Mouse (Mus musculus) hematopoietic stem cell, adult 5-6 weeks (primary cell): ENCODE measurements at regions not wholly inside any gene's neighbourhood (a gene's known extent, or its start where the extent isn't known, plus 50 kb on each side); places are given as distances from the start of the nearest gene placed in this dataset.

ENCODE experiments used
- ATAC-seq, 2 experiments: fragments of 125-278 bp in 1 of 2; replicated peaks in 1 of 2; 2 replicates each; pipeline ENCODE4 v1.8.0; 2016 to 2017; ENCODE audit warnings: inconsistent platforms in 2 of 2, mild to moderate bottlenecking in 2 of 2, moderate number of reproducible peaks in 2 of 2, low read depth in 1 of 2, moderate TSS enrichment in 1 of 2; ENCODE audit not compliant: low FRiP score in 2 of 2, poor library complexity in 2 of 2, severe bottlenecking in 2 of 2, insufficient read depth in 1 of 2, low TSS enrichment in 1 of 2

DNA sequence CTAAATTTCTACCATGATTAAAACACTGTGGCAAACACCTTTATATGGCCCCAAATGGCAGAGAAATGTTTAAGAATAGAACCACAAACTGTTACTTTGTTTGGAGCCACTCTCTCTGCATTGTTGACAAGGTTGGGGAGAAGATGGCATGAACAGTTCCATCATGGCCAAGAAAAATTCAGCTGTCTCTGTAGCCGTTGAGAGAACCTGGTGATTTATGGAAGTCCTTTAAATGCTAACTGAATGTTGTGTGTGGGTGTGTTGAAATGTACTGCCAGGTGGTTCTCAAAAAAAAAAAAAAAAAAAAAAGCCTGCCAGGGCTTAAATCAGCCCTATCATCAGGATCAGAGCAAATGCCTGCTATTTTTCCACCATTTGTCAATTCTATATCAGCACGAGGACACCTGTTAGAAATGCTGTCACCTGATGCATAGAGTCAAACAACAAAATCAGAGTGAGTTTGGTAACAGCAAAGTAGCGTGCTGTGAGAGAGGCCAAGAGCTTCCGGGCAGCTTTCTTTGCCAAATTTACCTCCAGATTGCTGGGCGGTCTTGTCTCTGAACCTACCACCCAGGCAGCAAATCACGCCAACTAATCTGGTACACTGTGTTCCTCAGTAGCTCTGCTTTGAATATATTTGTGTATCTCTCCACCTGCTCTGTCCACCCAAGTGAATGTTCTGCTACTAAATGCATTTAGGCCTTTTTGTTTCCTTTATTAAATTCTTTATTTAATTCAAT lies 536.5 kb downstream of the Btbd3 start:
- no peak for ATAC-seq

DNA sequence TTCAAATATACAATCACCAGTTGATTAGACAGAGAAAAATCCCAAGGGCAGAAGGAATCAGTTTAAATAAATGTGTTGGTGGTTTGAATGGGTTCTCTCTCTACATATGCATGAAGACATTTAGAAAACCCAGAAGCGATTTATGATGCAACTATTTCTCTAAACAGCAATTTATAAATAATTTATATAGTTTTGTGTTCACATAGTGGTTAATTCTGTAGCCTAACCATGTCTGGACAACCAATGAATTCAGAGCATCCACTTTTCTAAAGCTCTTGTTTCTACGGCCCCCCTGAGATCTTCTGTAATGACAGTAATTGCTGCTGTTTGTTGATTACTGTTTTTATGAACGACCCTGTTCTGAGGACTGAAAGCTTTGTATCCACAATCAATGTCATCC lies 549.8 kb downstream of the Btbd3 start:
- no peak for ATAC-seq

DNA sequence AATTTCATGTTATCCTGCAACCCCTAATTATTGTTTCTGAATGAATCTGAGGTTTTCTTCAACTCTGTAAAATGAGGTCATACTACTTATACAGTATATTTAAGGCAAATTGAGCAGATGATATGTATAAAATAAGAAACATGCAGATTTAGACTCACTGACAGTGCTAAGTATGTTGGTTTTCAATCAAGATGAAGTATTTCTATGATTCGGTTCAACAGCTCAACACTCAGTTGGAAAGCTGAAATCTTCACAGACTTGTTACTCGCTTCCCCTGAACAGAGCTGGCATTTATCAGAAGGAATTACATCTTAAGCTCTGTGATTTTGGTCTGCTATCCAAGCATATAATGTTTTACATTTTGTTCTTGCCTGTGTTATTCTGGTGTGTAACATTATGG lies 553.4 kb downstream of the Btbd3 start:
- no peak for ATAC-seq

DNA sequence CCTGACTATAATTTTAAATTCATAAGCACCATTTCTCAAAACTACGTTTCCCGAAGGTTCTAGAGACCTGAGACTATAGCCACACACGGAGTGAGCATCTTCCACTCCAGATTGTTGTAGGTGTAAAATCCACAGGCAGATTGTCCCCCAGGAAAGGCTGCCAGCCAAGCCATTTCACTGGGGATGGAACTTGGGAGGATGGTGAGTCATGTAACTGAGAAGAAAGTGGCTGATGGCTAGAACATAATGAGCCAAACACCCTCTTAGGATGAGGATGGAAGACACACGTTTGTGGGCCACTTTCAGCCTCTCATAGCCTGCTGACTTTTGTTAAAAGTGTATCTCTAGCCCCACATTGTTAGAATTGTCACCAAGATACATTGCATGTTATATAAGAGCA lies 564.1 kb downstream of the Btbd3 start:
- ATAC-seq: no peak

DNA sequence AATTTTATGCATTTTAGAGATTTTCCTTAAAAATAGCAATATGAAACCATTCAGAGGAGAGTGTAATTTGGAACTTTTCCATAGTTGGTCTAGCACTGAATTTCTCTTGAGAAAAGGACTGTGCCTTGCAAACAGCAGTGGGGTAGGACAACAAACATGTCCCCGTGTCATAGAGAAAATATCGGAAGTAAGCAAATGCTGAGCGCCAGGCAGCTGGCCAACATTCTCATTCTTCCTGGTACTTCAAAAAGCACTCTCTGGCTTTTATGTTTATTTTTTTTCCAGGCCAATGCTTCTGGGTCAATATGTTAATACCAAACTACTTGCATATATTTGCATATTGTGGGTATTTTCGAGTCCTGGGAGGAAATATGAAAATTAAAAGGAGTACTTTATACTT lies 568.5 kb downstream of the Btbd3 start:
- ATAC-seq: no peak

DNA sequence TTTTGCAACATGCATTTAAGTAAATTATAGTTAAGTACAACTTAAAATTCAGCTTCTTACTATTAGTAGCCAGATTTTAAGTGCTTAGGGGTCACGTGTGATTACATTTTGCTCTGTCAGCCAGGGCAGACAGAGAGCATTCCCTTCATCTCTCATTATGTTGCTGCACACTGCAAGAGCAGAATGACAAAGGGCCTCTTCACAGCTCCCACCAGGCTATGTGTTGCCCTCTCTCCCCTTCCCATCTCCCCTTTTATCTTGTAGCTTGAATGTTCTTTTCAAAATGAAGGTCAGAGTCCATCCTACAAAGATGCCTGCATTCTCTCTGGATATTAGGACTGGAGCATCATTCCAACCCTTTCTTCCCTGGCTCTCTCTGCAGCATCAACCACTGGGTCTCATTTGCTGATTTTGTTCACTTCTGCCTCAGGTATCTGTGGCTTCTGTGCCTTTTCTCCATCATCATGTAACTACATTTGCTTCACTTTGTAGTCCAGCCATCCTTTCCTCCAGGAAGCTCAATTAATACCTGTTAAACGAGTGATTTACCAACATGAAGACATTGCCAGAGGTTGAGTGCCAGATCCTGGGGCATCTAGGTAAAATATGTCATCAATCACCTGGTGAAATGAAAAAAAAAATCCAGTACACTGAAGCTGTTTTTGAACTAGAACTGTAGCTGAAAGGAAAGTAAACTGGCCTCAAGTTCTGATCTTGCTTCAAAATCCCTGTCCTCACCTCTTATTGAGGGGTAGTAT lies 571.6 kb downstream of the Btbd3 start:
- no peak for ATAC-seq

DNA sequence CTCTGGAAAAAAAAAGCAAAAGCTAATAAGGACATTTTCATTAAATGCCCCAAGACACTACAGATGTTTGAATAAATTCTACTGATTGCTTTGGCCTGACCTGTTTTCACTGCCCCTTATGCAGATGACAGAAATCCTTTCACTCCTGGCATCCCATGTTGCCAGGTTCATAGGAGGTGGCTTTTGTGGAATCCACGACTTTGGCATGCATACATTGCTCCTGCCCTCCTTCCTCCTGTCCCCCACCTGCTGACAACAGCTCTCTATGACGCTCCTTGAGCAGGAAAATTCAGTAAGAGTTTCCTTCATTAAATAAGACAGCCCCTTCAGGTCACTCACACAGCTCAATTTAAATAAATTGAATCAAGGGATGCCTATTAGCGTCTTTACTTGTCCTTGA lies 582.5 kb downstream of the Btbd3 start:
- no peak for ATAC-seq

DNA sequence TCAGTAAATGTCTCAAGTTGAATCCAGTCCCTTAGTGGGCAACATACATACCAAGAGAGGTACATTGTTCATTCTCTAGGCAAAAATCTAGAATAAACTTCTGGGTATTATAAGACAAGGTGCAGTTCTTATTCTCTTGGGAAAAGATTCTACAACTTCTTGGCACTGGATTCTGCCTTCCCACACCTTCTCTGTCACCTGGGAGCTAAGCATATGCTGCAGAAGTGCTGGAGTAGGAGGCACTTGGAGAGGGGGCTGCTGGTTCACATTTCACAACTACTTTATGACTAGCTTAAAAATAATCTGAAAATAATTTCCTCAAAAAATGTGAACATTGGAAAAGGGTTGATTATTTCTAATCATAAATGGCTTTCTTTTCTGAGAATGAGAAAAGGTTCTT lies 602.8 kb downstream of the Btbd3 start:
- no peak for ATAC-seq

DNA sequence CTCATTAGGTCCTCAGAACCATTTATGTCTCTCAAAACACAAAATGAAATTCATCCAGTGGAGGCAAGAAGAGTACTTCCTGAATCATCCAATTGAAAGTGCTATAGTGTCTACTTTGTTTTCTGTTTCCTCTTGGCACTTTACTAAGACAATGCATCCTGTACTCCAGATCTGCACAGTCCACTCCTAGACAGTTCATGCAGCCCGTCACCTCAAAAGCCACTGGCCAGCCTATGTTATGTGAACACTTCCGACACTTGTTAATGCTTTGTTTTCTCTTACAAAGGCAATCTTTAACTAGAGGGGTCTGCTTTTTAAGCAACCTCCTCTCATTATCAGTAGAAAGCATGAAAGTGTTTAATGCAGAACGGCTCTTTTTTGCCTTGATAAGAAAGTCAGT lies 597.1 kb upstream of the Sptlc3 start:
- ATAC-seq: no peak

DNA sequence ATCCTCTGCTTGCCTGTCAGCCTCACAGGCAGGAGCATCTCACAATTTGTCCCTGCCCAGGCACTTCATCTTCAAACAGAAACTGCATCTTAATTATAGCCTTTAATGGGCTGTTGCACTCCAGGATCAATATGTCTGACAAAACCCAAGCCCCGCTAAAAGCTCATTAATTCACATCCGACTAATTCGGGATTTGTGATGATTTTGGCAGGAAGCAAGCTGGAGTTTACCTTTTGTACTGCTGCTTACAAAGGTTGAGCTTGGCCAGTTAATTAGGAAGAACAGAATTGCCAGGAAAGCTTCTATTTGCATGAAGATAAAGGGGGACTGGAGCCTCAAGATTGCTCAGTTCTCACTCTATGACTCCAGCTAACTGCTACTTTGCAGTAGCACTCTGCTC lies 596.6 kb upstream of the Sptlc3 start:
- ATAC-seq: no peak

DNA sequence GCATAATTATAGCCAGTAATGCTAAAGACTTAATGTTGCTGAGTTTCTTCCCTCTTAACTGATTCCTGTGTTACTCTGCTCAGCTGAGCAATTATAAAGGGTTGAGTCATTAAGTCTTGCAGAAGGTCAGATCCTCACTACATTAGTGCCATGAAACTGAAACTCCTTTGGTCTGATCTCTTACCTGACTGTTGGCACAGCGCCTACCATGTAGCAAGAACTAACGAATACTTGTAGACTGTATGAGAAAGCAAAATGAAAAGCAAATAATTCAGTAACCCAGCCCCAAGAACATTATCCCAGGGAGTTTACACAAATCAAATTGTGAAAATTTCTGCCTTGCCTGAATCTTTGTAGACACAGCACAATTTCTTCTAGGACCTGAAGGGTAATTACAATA lies 556.5 kb upstream of the Sptlc3 start:
- no peak for ATAC-seq

DNA sequence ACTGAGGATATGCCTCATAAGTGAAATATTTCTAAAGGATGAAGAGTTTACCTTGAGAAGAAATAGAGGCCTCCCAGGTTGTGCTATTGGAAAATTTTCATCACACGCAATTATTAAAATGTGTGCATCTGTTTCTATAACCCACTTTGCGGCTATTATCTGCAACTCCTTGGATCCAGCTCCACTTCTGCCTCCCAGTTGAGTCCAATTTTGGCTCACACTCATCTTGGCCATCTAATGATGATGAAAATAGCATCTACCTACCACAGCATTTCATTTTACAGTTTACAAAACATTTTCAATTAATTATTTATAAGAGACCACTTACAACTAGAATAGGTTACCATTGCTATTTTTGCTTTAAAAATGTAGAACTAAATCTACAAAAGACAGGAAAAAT lies 554.3 kb upstream of the Sptlc3 start:
- no peak for ATAC-seq

DNA sequence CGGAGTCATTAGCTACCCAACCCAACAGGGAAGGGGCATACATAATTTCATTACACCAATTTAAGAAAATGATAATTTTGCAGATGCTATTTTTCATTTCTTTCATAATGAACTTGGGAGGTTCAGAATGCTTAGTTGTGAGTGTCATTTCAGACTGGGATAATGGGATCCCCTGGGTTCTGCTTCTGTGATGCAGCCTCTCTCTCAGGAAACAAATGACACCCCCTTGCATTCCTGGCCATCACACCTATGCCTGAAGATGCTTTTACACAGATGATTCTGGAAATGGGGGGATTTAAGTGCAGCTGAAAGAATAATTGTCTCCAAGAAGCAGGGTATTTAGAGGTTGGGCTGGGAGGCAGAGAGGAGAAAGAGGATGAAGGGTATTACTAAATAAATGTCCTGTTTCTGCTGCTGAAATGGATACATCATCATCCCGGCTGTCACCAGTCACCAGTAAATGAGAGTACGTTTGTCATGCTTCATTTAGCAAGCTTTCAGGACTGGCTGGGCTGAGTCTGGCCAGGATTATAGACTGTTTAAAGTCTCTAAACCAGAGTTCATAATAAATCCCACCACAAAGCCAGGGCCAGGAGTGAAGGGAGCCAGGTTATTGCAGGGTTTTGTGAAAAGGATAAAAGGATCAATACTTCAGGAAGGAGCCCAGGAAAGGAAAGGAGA lies 527.5 kb upstream of the Sptlc3 start:
- no peak for ATAC-seq

DNA sequence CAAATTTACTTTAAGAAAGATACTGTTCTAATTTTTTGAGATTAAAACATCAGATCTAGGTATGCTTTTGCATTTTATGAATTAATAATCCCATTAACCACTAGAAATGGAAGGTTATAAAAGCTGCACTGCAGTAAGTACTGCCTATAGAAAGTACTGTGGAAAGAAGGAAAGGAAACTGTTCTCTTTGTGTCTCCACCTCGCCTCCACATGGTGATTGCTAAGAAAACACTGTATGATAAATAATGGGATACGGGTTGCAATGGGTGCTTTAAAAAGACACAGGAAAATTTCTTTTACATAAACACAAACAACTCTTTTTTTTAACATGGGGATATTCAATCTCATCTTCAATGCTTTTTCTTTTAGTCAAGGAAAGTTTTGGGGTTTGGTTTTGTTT lies 519.2 kb upstream of the Sptlc3 start:
- no peak for ATAC-seq

DNA sequence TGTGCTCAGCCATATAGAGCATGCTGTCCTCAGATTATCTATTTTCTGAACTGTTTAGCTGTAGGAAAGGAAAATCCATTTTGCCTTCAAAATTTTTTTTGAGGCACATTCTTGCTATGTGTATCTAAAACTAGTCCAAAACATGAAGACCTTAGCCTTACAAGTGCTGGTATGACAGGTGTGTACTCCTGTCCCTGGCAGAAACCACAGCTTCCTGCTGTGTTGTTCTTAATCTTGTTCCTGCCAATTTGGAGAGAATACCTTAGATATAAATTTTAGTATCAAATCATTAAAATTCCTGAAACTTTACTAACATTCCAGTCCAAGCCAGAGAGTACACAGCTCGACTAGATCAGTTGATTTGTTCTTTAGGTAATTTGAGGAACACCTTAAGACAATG lies 503.7 kb upstream of the Sptlc3 start:
- ATAC-seq: no peak

DNA sequence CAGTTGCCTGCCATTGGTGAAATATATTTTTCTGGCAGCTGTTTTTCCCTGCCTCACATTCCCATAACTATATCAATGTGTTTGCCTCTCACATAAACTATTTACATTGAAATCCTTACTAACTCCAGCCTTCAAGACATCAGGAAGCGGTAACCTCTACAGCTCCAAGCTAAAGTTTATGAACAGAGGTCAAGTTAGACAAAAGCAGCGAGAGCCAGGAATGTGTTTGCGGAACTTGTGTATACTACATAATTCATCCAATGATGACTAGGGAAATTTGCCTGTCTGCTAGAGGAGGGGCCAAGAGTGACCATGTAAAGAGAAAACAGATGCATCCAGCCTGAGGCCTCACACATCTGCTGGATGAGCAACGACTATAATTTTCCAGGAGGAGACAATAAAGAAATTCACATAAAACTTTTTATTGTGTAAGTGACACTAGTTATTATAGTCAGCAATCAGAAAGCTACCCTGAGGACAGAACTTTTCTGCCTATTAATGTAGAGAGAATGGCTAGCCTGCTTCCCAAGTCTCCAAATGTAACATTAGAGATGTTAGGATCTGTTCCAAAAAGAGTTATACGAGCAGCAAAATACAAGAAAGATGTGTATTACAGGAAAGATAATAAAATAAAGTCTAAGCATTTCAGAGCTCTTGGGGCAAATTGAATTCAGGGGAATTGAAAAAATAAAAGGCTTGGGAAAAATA lies 461.5 kb upstream of the Sptlc3 start:
- no peak for ATAC-seq

DNA sequence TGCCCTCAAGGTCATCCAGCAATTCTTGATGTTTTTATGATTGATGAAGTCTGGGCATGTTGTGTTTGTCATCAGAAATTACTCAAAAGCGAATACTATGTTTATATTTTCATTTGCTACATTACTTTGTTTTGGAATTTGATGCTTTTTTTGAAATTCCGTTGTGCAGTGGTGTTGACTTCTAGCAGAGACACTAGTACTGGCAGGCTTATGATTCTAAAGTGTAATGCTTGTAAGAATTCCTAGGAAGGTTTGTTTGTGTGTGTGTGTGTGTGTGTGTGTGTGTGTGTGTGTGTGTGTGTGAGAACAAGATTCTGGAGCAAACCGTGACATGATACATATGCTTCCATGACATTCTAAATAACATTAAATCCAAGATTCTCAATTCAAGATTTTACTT lies 458.9 kb upstream of the Sptlc3 start:
- ATAC-seq: no peak

DNA sequence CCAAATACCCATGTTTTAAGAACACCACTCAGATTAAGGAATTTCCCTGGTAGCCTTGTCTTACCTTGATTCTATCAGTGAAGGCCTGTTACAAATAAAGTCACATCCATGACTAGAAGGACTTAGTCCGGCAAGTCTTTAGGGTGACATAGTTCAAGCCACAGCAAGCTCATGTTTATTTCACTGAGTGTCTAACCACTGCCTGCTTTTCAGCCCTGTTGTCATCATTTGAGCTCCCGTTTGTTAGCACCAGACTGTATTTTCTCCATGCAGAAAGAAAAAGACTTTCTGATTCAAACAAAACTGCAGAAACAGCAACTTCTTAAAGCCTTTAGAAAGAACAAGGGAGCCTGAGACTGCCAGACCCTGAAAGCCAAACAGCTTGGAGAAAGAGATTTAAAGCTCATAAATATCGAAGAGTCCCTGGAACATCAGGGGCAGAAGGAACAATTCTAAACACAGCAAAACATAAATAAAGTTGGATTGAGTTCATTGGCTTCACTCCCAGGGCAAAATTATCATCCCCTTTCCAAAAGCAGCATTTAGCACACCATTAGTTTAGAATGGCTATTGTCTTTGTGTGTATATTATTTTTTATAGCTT lies 451.9 kb upstream of the Sptlc3 start:
- ATAC-seq: no peak
